Mouse (Mus musculus): ENCODE measurements around the gene Slc38a5.
"Not testable (repeated sequence)": the region's sequence is repeated elsewhere in the genome, so short reads cannot be mapped to it uniquely, and the experiment has no call there.

Gene Slc38a5

GRCm38 (mm10) chrX:8264222-8264621, 6.7 kb upstream of the Slc38a5 start:
- H3K4me1 ChIP-seq (replicated peaks; ENCODE audit: low read depth, low read length), result peaks cover 45% of the 10 kb centered on the region
- H3K36me3 ChIP-seq (ENCODE audit: insufficient read depth, low read length), result no peaks in the 10 kb centered on the region
- no peaks in the 10 kb centered on the region for H3K9me3 ChIP-seq (ENCODE audit: low read length)
- TF ChIP-seq CTCF (conservative IDR thresholded peaks at IDR 0.05; ENCODE audit: low read length) (no peak), POU5F1 (IDR thresholded peaks at IDR 0.05; ENCODE audit: borderline replicate concordance, low read length) (no peak), NANOG (IDR thresholded peaks at IDR 0.05; ENCODE audit: borderline replicate concordance, low read length) (no peak)
- no peak overlapping the region for H3K4me3 ChIP-seq (replicated peaks; ENCODE audit: low read length)
- H3K27me3 ChIP-seq (ENCODE audit: insufficient read depth, low read length), result no peaks in the 10 kb centered on the region

DNA sequence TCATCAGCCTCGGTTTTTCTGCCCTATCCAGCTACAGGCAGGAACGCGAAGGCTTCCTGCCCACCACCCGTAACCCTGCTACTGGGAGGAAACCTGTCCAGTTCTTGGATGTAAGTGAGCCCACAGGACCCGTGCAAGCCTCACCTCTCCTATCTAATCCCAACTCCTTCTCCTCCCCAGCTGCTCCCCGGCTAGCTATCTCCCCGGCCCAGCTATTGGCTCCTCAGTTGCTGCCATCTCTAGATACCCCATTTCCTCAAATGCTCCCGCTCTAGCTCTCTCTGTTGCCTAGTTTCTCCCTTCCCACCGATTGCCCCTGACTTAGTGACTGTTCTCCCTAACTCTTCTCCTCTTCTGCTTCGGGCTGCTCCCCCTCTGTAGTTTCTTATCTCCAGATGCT, 1.1 kb downstream of the Slc38a5 start:
- Histone ChIP-seq H3K9me3 (ENCODE audit: low read length) (no peaks in the 10 kb centered on the region), H3K27me3 (ENCODE audit: insufficient read depth, low read length) (peaks cover 18% of the 10 kb centered on the region)

GRCm38 (mm10) chrX:8274056-8274455, 3.1 kb downstream of the Slc38a5 start:
- peaks cover 18% of the 10 kb centered on the region for H3K27me3 ChIP-seq (ENCODE audit: insufficient read depth, low read length)
- H3K4me3 ChIP-seq (replicated peaks; ENCODE audit: low read length), result no peak overlapping the region
- TF ChIP-seq POU5F1 (IDR thresholded peaks at IDR 0.05; ENCODE audit: borderline replicate concordance, low read length), result no peak
- no peak for TF ChIP-seq CTCF (conservative IDR thresholded peaks at IDR 0.05; ENCODE audit: low read length)
- no peak for TF ChIP-seq NANOG (IDR thresholded peaks at IDR 0.05; ENCODE audit: borderline replicate concordance, low read length)
- H3K9me3 ChIP-seq (ENCODE audit: low read length), result no peaks in the 10 kb centered on the region
- no peaks in the 10 kb centered on the region for H3K36me3 ChIP-seq (ENCODE audit: insufficient read depth, low read length)
- H3K4me1 ChIP-seq (replicated peaks; ENCODE audit: low read depth, low read length), result no peaks in the 10 kb centered on the region; the same call in 1 of the 2 replicates

More for the DNA sequence above, 1.1 kb downstream of the Slc38a5 start:
- Histone ChIP-seq H3K36me3 (ENCODE audit: insufficient read depth, low read length) (no peaks in the 10 kb centered on the region), H3K4me3 (replicated peaks; ENCODE audit: low read length) (no peak overlapping the region), H3K4me1 (replicated peaks; ENCODE audit: low read depth, low read length) (no peaks in the 10 kb centered on the region; the same call in 1 of the 2 replicates)
- no peak for TF ChIP-seq NANOG (IDR thresholded peaks at IDR 0.05; ENCODE audit: borderline replicate concordance, low read length)
- no peak for TF ChIP-seq CTCF (conservative IDR thresholded peaks at IDR 0.05; ENCODE audit: low read length)
- TF ChIP-seq POU5F1 (IDR thresholded peaks at IDR 0.05; ENCODE audit: borderline replicate concordance, low read length), result no peak

- Histone ChIP-seq H3K4me1 (replicated peaks; ENCODE audit: low read depth, low read length) (no peaks in the 10 kb centered on the region; the same call in 1 of the 2 replicates), H3K27me3 (ENCODE audit: insufficient read depth, low read length) (no peaks in the 10 kb centered on the region), H3K4me3 (replicated peaks; ENCODE audit: low read length) (no peak overlapping the region), H3K9me3 (ENCODE audit: low read length) (no peaks in the 10 kb centered on the region), H3K36me3 (ENCODE audit: insufficient read depth, low read length) (no peaks in the 10 kb centered on the region)
- TF ChIP-seq POU5F1 (IDR thresholded peaks at IDR 0.05; ENCODE audit: borderline replicate concordance, low read length), result no peak
- TF ChIP-seq NANOG (IDR thresholded peaks at IDR 0.05; ENCODE audit: borderline replicate concordance, low read length), result no peak
- TF ChIP-seq CTCF (conservative IDR thresholded peaks at IDR 0.05; ENCODE audit: low read length), result no peak
These were observed 17.7 kb downstream of the Slc38a5 start for GRCm38 (mm10) chrX:8288621-8289020.

DNA sequence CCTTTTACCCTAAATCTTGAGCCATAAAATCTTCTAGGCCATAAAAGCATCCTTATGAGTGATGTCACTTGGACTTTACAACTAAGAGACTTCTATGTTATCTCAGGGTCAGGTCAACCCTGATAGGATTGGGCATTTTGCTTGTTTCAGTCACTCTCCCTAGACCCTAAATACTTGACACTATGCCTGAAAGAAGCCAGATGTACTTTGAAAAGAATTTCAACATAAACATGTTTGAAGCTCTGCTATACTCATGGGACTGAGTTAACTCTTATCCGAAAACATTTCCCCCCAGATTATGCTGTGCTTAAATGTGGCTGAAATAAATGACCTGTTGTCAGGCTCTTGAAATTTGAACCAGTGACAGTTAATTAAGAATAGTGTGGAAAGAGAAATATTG, 38.4 kb downstream of the Slc38a5 start:
- H3K9me3 ChIP-seq (ENCODE audit: low read length), result no peaks in the 10 kb centered on the region
- TF ChIP-seq NANOG (IDR thresholded peaks at IDR 0.05; ENCODE audit: borderline replicate concordance, low read length), result no peak
- TF ChIP-seq CTCF (conservative IDR thresholded peaks at IDR 0.05; ENCODE audit: low read length), result no peak
- TF ChIP-seq POU5F1 (IDR thresholded peaks at IDR 0.05; ENCODE audit: borderline replicate concordance, low read length), result no peak
- H3K27me3 ChIP-seq (ENCODE audit: insufficient read depth, low read length), result no peaks in the 10 kb centered on the region
- H3K36me3 ChIP-seq (ENCODE audit: insufficient read depth, low read length), result no peaks in the 10 kb centered on the region
- H3K4me1 ChIP-seq (replicated peaks; ENCODE audit: low read depth, low read length), result no peaks in the 10 kb centered on the region
- H3K4me3 ChIP-seq (replicated peaks; ENCODE audit: low read length), result no peak overlapping the region

- not testable (repeated sequence) for H3K27me3 ChIP-seq (ENCODE audit: insufficient read depth, low read length); H3K4me1 ChIP-seq (replicated peaks; ENCODE audit: low read depth, low read length); H3K36me3 ChIP-seq (ENCODE audit: insufficient read depth, low read length); H3K4me3 ChIP-seq (replicated peaks; ENCODE audit: low read length); H3K9me3 ChIP-seq (ENCODE audit: low read length)
- peak; percentile 65 for TF ChIP-seq CTCF (conservative IDR thresholded peaks at IDR 0.05; ENCODE audit: low read length)
These were observed 44.0 kb downstream of the Slc38a5 start for GRCm38 (mm10) chrX:8314905-8315304.

DNA sequence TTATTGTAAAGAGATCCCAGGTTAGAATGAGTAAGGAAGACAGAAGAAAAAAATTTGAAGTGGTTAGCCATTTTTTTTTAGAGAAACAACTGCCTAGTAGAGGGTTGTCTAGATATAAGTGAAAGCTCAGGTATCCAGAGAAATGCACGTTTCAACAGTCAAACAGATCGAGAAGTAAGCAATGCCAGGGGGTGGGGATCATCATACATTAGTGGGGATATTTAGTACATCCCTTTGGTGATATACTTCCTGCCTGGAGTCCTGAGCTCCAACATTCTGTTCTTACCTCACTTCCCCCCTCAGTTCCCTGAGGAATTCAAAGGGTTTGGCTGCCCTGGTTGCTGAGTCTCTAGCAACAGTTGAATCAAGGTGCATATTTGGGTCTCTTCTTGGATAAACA, 56.2 kb downstream of the Slc38a5 start, which contains the start of gene Ssxb10:
TSS of gene Ssxb10 (plus strand) at position 301 of the 400 bp plus-strand sequence.
- TF ChIP-seq POU5F1 (IDR thresholded peaks at IDR 0.05; ENCODE audit: borderline replicate concordance, low read length) (no peak), CTCF (conservative IDR thresholded peaks at IDR 0.05; ENCODE audit: low read length) (no peak), NANOG (IDR thresholded peaks at IDR 0.05; ENCODE audit: borderline replicate concordance, low read length) (no peak)
- Histone ChIP-seq H3K4me1 (replicated peaks; ENCODE audit: low read depth, low read length) (no peaks in the 10 kb centered on the region), H3K9me3 (ENCODE audit: low read length) (peaks cover 3% of the 10 kb centered on the region; the same call in 1 of the 2 replicates), H3K27me3 (ENCODE audit: insufficient read depth, low read length) (no peaks in the 10 kb centered on the region), H3K36me3 (ENCODE audit: insufficient read depth, low read length) (no peaks in the 10 kb centered on the region), H3K4me3 (replicated peaks; ENCODE audit: low read length) (no peak within 1 kb of the TSS)
